Mouse (Mus musculus) lung, postnatal 0 days (tissue): Measurements from ENCODE around the gene 4930432K21Rik. TPM values are rescaled to one million over a fixed set of nuclear protein-coding genes. Genes with fewer than 3 reads are reported as not detected.

Source experiments
- ATAC-seq: fragments of 200-750 bp; cut with Nextera tagmentation; 2 replicates; pipeline ENCODE4 v1.8.0; 2017; ENCODE audit warnings: moderate library complexity
- DNase-seq: peaks from one replicate; pipeline ENCODE4 v3.0.0-alpha.2; 2016; ENCODE audit warnings: low spot score
- H3K27ac ChIP-seq: fragments of 300-500 bp; sonication (generic); 2 replicates; pipeline ENCODE4 v1.5.1; 2014; ENCODE audit warnings: antibody characterized with exemption, mild to moderate bottlenecking, low read length, mixed read lengths
- H3K27me3 ChIP-seq: fragments of 300-500 bp; sonication (generic); replicated peaks from 2 replicates; pipeline ENCODE4 v1.6.1; 2014; ENCODE audit warnings: low read length, mixed read lengths; ENCODE audit not compliant: insufficient read depth
- H3K36me3 ChIP-seq: fragments of 300-500 bp; sonication (generic); 2 replicates; pipeline ENCODE4 v1.6.1; 2014; ENCODE audit warnings: low read length, mixed read lengths; ENCODE audit not compliant: insufficient read depth
- H3K4me1 ChIP-seq: fragments of 300-500 bp; sonication (generic); 2 replicates; pipeline ENCODE4 v1.6.1; 2014; ENCODE audit warnings: antibody characterized with exemption, low read depth, low read length, mixed read lengths; ENCODE audit not compliant: insufficient read depth
- H3K4me2 ChIP-seq: fragments of 300-500 bp; sonication (generic); replicated peaks from 2 replicates; pipeline ENCODE4 v1.6.1; 2014; ENCODE audit warnings: low read depth, mild to moderate bottlenecking, low read length, moderate library complexity, mixed read lengths
- H3K4me3 ChIP-seq: fragments of 300-500 bp; sonication (generic); 2 replicates; pipeline ENCODE4 v1.5.1; 2014; ENCODE audit warnings: low read depth, low read length
- H3K9ac ChIP-seq: fragments of 300-500 bp; sonication (generic); replicated peaks from 2 replicates; pipeline ENCODE4 v1.6.1; 2014; ENCODE audit warnings: low read depth, mild to moderate bottlenecking
- H3K9me3 ChIP-seq: fragments of 300-500 bp; sonication (generic); 2 replicates; pipeline ENCODE4 v1.6.1; 2016; ENCODE audit warnings: low read length, mixed read lengths
- CTCF ChIP-seq: IDR thresholded peaks from 2 replicates; pipeline ENCODE4 v1.5.1; 2016; ENCODE audit warnings: antibody characterized with exemption, mild to moderate bottlenecking
- EP300 ChIP-seq: IDR thresholded peaks from 2 replicates; pipeline ENCODE4 v1.6.1; 2016; ENCODE audit warnings: antibody characterized with exemption, mild to moderate bottlenecking, control low read depth
- WGBS: fragments of 180-500 bp; shearing (Covaris S2); extraction: QIAGEN DNeasy Blood & Tissue Kit; methylation state at CpG from one replicate; pipeline ENCODE4 v1.1.7; 2014; 5-methylcytosine and 5-hydroxymethylcytosine counted together
- polyA plus RNA-seq: library from polyadenylated mRNA; unstranded; fragments of >200 nt; fragmentation: Nextera tagmentation; extraction: Ambion mirVana; gene quantifications from 2 replicates; pipeline ENCODE4 v1.2.1, GENCODE M21; 2015

4930432K21Rik gene
- polyA plus RNA-seq, 1 experiment from 2014 or later, result 1.0 TPM

GRCm38 (mm10) chr8:84144636-84145245 is 3.1 kb upstream of the 4930432K21Rik start:
- Histone ChIP-seq H3K9me3 (no peaks in the 10 kb centered on the region), H3K27ac (no peak overlapping the region), H3K4me3 (no peak overlapping the region), H3K9ac (no peak overlapping the region), H3K4me2 (no peak overlapping the region), H3K36me3 (peaks cover 30% of the 10 kb centered on the region; the same call in 1 of the 2 replicates), H3K4me1 (peaks cover 6% of the 10 kb centered on the region; the same call in 1 of the 2 replicates), H3K27me3 (no peaks in the 10 kb centered on the region)
- DNase-seq, result no peak
- WGBS, result 87% methylated on average over 8 of the region's 8 CpGs
- TF ChIP-seq CTCF (no peak), EP300 (no peak)
- no peak for ATAC-seq

- peak; percentile 71 for ATAC-seq
- H3K27me3 ChIP-seq, result no peaks in the 10 kb centered on the region
- DNase-seq, result peak; percentile 73
- H3K36me3 ChIP-seq, result peaks cover 16% of the 10 kb centered on the region; the same call in 1 of the 2 replicates
- H3K27ac ChIP-seq, result peak overlapping the region; percentile 69
- peak overlapping the region; percentile 60 for H3K9ac ChIP-seq
- no peaks in the 10 kb centered on the region for H3K9me3 ChIP-seq
- H3K4me1 ChIP-seq, result peaks cover 6% of the 10 kb centered on the region; the same call in 1 of the 2 replicates
- H3K4me2 ChIP-seq, result peak overlapping the region; percentile 96
- no peak for TF ChIP-seq CTCF
- no peak for TF ChIP-seq EP300
- H3K4me3 ChIP-seq, result peak overlapping the region; percentile 60
- WGBS, result 5% methylated on average over 13 of the region's 14 CpGs
Observed at GRCm38 (mm10) chr8:84147324-84147766, 480 bp upstream of the 4930432K21Rik start.

GRCm38 (mm10) chr8:84148531-84148850 is 666 bp downstream of the 4930432K21Rik start:
- Histone ChIP-seq H3K4me1 (peaks cover 6% of the 10 kb centered on the region; the same call in 1 of the 2 replicates), H3K9ac (0 out of 2 replicates have a peak overlapping the region, but pooled peaks have one; percentile 60), H3K27me3 (no peaks in the 10 kb centered on the region), H3K9me3 (no peaks in the 10 kb centered on the region), H3K4me2 (peak overlapping the region; percentile 96; the same call in 1 of the 2 replicates), H3K27ac (peak overlapping the region; percentile 40; the same call in 1 of the 2 replicates), H3K4me3 (0 out of 2 replicates have a peak overlapping the region, but pooled peaks have one; percentile 60), H3K36me3 (peaks cover 5% of the 10 kb centered on the region; the same call in 1 of the 2 replicates)
- 53% methylated on average over 5 of the region's 5 CpGs for WGBS
- DNase-seq (peak; percentile 62), ATAC-seq (peak; percentile 33; the same call in 1 of the 2 replicates)
- no peak for TF ChIP-seq CTCF
- TF ChIP-seq EP300, result no peak

GRCm38 (mm10) chr8:84149181-84149580 is 1.4 kb downstream of the 4930432K21Rik start:
- Histone ChIP-seq H3K9me3 (no peaks in the 10 kb centered on the region), H3K27me3 (no peaks in the 10 kb centered on the region), H3K36me3 (no peaks in the 10 kb centered on the region), H3K4me2 (no peak overlapping the region), H3K27ac (no peak overlapping the region), H3K9ac (no peak overlapping the region), H3K4me3 (no peak overlapping the region), H3K4me1 (peaks cover 6% of the 10 kb centered on the region; the same call in 1 of the 2 replicates)
- no peak for ATAC-seq
- TF ChIP-seq CTCF, result no peak
- no peak for TF ChIP-seq EP300
- WGBS, result 63% methylated on average over 3 of the region's 3 CpGs
- no peak for DNase-seq

- no peaks in the 10 kb centered on the region for H3K9me3 ChIP-seq
- H3K27ac ChIP-seq, result no peak overlapping the region
- no peaks in the 10 kb centered on the region for H3K4me1 ChIP-seq
- TF ChIP-seq CTCF (no peak), EP300 (no peak)
- ATAC-seq, result no peak
- H3K4me3 ChIP-seq, result no peak overlapping the region
- 90% methylated on average over 4 of the region's 4 CpGs for WGBS
- H3K9ac ChIP-seq, result no peak overlapping the region
- H3K27me3 ChIP-seq, result no peaks in the 10 kb centered on the region
- no peaks in the 10 kb centered on the region for H3K36me3 ChIP-seq
- no peak overlapping the region for H3K4me2 ChIP-seq
- no peak for DNase-seq
Observed at GRCm38 (mm10) chr8:84157620-84158019, 9.8 kb downstream of the 4930432K21Rik start.

GRCm38 (mm10) chr8:84167696-84168095 is 19.9 kb downstream of the 4930432K21Rik start:
- DNase-seq (no peak), ATAC-seq (no peak)
- Histone ChIP-seq H3K4me3 (no peak overlapping the region), H3K27me3 (no peaks in the 10 kb centered on the region), H3K4me1 (no peaks in the 10 kb centered on the region), H3K4me2 (no peak overlapping the region), H3K9ac (no peak overlapping the region), H3K9me3 (no peaks in the 10 kb centered on the region), H3K36me3 (no peaks in the 10 kb centered on the region), H3K27ac (no peak overlapping the region)
- WGBS, result 85% methylated on average over 2 of the region's 2 CpGs
- TF ChIP-seq EP300, result no peak
- no peak for TF ChIP-seq CTCF
